Mouse (Mus musculus): ENCODE data around the gene Saysd1. TPM values are rescaled to one million over a fixed set of nuclear protein-coding genes. Genes with fewer than 3 reads are reported as not detected.
"Not testable (repeated sequence)": the region's sequence is repeated elsewhere in the genome, so short reads cannot be mapped to it uniquely, and the experiment has no call there.

Gene Saysd1
- total and polyA plus RNA-seq, 3 experiments: 2.6 to 5.0 (median 2.8) TPM

DNA sequence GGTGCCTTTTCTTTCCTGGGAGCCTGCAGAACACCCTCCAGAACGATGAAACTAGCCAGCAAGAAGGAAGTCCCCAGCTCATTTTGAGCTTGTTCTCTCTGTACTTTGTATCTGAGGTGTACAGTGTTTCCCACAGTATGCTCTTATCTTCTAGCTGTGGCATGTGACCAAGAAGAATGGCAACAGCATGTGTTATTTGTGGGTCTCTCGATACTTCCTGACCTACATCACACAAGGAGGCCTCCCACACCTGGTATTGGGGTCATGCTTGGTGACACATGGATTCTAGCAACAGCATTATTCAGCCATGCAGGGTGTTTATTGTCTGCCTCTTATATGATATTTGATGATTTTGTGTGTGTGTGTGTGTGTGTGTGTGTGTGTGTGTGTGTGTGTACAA is 96.5 kb downstream of the Saysd1 start:
- no peaks in the 10 kb centered on the region for H3K27me3 ChIP-seq (ENCODE audit: control insufficient read depth, insufficient read depth, low read length)
- intact Hi-C loops (cut with DNase I): no loop called here
- no peaks in the 10 kb centered on the region for H3K79me2 ChIP-seq (replicated peaks; ENCODE audit: control insufficient read depth, insufficient read depth, low read length)
- no peaks in the 10 kb centered on the region for H3K36me3 ChIP-seq (ENCODE audit: control insufficient read depth, insufficient read depth, low read length)
- no peak overlapping the region for H3K9ac ChIP-seq (ENCODE audit: low read depth, low read length)
- TF ChIP-seq CTCF (IDR thresholded peaks at IDR 0.05) (no peak), POLR2A (IDR thresholded peaks at IDR 0.05; ENCODE audit: insufficient read depth, low read depth, low read length) (no peak), EP300 (IDR thresholded peaks at IDR 0.05; ENCODE audit: insufficient read depth, low read depth, low read length) (no peak)
- H3K27ac ChIP-seq: no peak overlapping the region
- 18% methylated on average over 2 of the region's 2 CpGs for WGBS
- no peaks in the 10 kb centered on the region for H3K4me1 ChIP-seq (ENCODE audit: control insufficient read depth, insufficient read depth, low read length)
- DNase-seq: no peak
- H3K4me3 ChIP-seq: no peak overlapping the region

DNA sequence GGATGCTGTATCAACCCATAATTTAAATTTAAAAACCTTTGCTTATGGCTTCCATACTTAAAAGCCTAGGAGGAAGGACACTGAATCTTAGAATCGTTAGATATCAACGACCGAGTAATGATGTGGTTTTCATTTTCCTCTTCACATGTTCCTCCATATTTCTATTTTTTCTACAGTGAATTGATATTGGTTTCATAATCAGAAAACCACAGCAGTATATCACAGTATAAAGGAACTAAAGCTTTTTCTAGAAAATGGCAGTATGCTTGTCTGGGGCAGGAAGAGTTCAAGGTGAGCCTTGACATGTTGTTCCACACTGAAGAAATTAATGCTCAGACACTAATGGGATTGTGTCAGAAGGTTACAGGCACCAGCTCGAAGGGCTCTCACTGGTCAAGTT is 97.4 kb downstream of the Saysd1 start:
- DNase-seq: no peak
- H3K4me1 ChIP-seq (ENCODE audit: control insufficient read depth, insufficient read depth, low read length): no peaks in the 10 kb centered on the region
- WGBS: 94% methylated on average over 4 of the region's 4 CpGs
- intact Hi-C loops (cut with DNase I): no loop called here
- H3K27ac ChIP-seq: no peak overlapping the region
- TF ChIP-seq EP300 (IDR thresholded peaks at IDR 0.05; ENCODE audit: insufficient read depth, low read depth, low read length) (no peak), CTCF (IDR thresholded peaks at IDR 0.05) (no peak)
- no peak overlapping the region for H3K4me3 ChIP-seq
- no peaks in the 10 kb centered on the region for H3K36me3 ChIP-seq (ENCODE audit: control insufficient read depth, insufficient read depth, low read length)
- H3K27me3 ChIP-seq (ENCODE audit: control insufficient read depth, insufficient read depth, low read length): no peaks in the 10 kb centered on the region
- H3K9ac ChIP-seq (ENCODE audit: low read depth, low read length): no peak overlapping the region
- no peaks in the 10 kb centered on the region for H3K79me2 ChIP-seq (replicated peaks; ENCODE audit: control insufficient read depth, insufficient read depth, low read length)

DNA sequence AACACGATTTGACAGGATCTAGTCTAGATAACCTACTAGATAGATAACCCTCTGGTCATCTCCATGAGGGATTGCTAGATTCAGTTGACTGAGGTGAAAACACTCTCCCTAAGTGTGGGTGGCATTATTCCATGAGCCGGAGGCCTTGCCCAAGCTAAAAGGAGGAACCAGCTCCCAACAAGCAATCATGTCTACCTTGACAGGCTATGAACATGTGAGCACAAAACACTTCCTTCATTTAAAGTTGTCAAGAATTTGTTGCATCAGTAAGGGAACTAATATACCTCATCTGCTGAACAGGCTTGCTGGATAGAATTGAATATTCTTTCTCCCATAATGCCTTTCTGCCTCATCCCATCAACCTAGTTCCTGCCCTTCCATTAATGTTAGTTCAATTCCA is 98.5 kb downstream of the Saysd1 start:
- TF ChIP-seq POLR2A (IDR thresholded peaks at IDR 0.05; ENCODE audit: insufficient read depth, low read depth, low read length): no peak
- no peak for TF ChIP-seq CTCF (IDR thresholded peaks at IDR 0.05)
- TF ChIP-seq EP300 (IDR thresholded peaks at IDR 0.05; ENCODE audit: insufficient read depth, low read depth, low read length): no peak
- H3K27ac ChIP-seq: no peak overlapping the region
- intact Hi-C loops (cut with DNase I): no loop called here
- DNase-seq: no peak
- no peaks in the 10 kb centered on the region for H3K4me1 ChIP-seq (ENCODE audit: control insufficient read depth, insufficient read depth, low read length)
- H3K79me2 ChIP-seq (replicated peaks; ENCODE audit: control insufficient read depth, insufficient read depth, low read length): no peaks in the 10 kb centered on the region
- H3K27me3 ChIP-seq (ENCODE audit: control insufficient read depth, insufficient read depth, low read length): no peaks in the 10 kb centered on the region
- no peak overlapping the region for H3K9ac ChIP-seq (ENCODE audit: low read depth, low read length)
- no peak overlapping the region for H3K4me3 ChIP-seq
- WGBS: 81% methylated on average over 2 of the region's 2 CpGs
- H3K36me3 ChIP-seq (ENCODE audit: control insufficient read depth, insufficient read depth, low read length): no peaks in the 10 kb centered on the region

DNA sequence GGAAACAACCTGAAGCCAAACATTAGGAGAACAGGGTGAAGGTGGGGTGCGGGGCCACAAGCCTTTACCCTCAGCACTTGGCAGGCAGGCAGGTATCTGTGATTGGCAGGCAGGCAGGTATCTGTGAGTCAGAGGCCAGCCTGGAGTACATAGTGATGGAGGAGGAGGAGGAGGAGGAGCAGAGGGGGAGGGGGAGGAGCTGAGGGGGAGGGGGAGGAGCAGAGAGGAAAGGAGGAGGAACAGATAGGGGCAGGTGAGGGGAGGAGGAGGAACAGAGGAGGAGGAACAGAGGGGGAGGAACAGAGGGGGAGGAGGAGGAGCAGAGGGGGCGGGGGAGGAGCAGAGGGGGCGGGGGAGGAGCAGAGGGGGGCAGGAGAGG is 105.6 kb downstream of the Saysd1 start:
- TF ChIP-seq POLR2A (IDR thresholded peaks at IDR 0.05; ENCODE audit: insufficient read depth, low read depth, low read length) (no peak), EP300 (IDR thresholded peaks at IDR 0.05; ENCODE audit: insufficient read depth, low read depth, low read length) (no peak), CTCF (IDR thresholded peaks at IDR 0.05) (no peak)
- no peaks in the 10 kb centered on the region for H3K4me1 ChIP-seq (ENCODE audit: control insufficient read depth, insufficient read depth, low read length)
- H3K27ac ChIP-seq: no peak overlapping the region
- H3K9ac ChIP-seq (ENCODE audit: low read depth, low read length): no peak overlapping the region
- WGBS: 50% methylated on average over 2 of the region's 3 CpGs
- H3K79me2 ChIP-seq (replicated peaks; ENCODE audit: control insufficient read depth, insufficient read depth, low read length): no peaks in the 10 kb centered on the region
- H3K4me3 ChIP-seq: no peak overlapping the region
- H3K27me3 ChIP-seq (ENCODE audit: control insufficient read depth, insufficient read depth, low read length): no peaks in the 10 kb centered on the region
- no peak for DNase-seq
- H3K36me3 ChIP-seq (ENCODE audit: control insufficient read depth, insufficient read depth, low read length): no peaks in the 10 kb centered on the region
- intact Hi-C loops (cut with DNase I): no loop called here

DNA sequence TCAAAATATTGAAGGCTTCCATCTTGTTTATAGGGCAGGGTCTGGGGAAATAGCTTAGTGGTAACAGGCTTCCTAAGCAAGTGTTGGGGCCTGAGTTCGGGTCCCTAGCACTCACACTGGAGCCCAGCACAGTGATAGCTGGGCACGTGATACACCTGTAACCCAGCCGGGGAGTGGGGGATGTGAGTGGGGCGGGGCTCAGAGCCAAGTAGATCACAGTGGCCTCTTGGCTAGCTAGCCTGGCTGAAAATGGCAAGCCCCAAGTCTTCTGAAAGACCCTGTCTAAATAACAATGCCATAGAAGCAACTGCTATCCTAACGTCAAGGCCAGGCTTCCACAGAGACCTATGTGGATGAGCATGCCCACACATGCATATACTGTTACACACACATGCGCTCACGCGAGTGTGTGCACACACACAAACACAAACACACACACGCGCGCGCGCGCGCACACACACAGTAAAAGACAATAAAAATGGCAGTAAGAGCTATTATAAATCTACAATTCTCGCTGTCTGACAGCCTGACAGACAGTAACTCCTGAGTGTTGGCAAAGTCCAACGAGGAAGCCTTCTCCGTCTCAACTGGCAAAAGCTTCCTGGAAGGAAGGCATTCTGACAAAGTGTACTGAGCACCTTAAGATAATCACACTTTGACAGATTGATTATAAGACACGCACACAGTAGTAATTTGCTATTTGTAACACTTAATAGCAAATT is 106.2 kb downstream of the Saysd1 start:
- H3K27ac ChIP-seq: no peak overlapping the region
- intact Hi-C loops (cut with DNase I): no loop called here
- WGBS: 79% methylated on average over 19 of the region's 19 CpGs
- DNase-seq: no peak
- no peak overlapping the region for H3K4me3 ChIP-seq
- no peaks in the 10 kb centered on the region for H3K27me3 ChIP-seq (ENCODE audit: control insufficient read depth, insufficient read depth, low read length)
- no peaks in the 10 kb centered on the region for H3K79me2 ChIP-seq (replicated peaks; ENCODE audit: control insufficient read depth, insufficient read depth, low read length)
- no peaks in the 10 kb centered on the region for H3K4me1 ChIP-seq (ENCODE audit: control insufficient read depth, insufficient read depth, low read length)
- H3K9ac ChIP-seq (ENCODE audit: low read depth, low read length): no peak overlapping the region
- H3K36me3 ChIP-seq (ENCODE audit: control insufficient read depth, insufficient read depth, low read length): no peaks in the 10 kb centered on the region
- TF ChIP-seq EP300 (IDR thresholded peaks at IDR 0.05; ENCODE audit: insufficient read depth, low read depth, low read length): no peak
- no peak for TF ChIP-seq POLR2A (IDR thresholded peaks at IDR 0.05; ENCODE audit: insufficient read depth, low read depth, low read length)
- TF ChIP-seq CTCF (IDR thresholded peaks at IDR 0.05): no peak

DNA sequence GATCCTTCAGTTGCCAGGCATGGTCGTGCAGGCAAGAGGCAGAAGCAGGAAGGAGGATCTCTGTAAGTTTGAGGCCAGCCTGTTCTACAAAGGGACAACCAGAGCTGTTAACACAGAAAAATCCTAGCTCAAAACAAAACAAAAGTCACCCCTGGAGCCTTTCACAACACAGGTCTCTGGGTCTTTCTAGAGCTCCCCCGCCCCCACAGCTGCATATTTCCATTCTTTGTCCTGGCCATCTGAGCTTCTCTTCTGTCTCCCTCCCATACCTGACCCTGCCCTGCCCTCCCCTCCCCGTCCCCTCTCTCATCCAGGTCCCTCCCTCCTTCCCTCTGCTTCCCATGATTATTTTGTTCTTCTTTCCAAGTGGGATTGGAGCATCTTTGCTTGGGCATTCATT is 108.7 kb downstream of the Saysd1 start:
- no peak overlapping the region for H3K9ac ChIP-seq (ENCODE audit: low read depth, low read length)
- H3K79me2 ChIP-seq (replicated peaks; ENCODE audit: control insufficient read depth, insufficient read depth, low read length): no peaks in the 10 kb centered on the region
- no peak overlapping the region for H3K4me3 ChIP-seq
- no peaks in the 10 kb centered on the region for H3K27me3 ChIP-seq (ENCODE audit: control insufficient read depth, insufficient read depth, low read length)
- intact Hi-C loops (cut with DNase I): no loop called here
- no peak for DNase-seq
- H3K4me1 ChIP-seq (ENCODE audit: control insufficient read depth, insufficient read depth, low read length): no peaks in the 10 kb centered on the region
- H3K36me3 ChIP-seq (ENCODE audit: control insufficient read depth, insufficient read depth, low read length): no peaks in the 10 kb centered on the region
- H3K27ac ChIP-seq: no peak overlapping the region
- TF ChIP-seq EP300 (IDR thresholded peaks at IDR 0.05; ENCODE audit: insufficient read depth, low read depth, low read length) (no peak), POLR2A (IDR thresholded peaks at IDR 0.05; ENCODE audit: insufficient read depth, low read depth, low read length) (no peak)
- 51% methylated on average over 3 of the region's 3 CpGs for WGBS

DNA sequence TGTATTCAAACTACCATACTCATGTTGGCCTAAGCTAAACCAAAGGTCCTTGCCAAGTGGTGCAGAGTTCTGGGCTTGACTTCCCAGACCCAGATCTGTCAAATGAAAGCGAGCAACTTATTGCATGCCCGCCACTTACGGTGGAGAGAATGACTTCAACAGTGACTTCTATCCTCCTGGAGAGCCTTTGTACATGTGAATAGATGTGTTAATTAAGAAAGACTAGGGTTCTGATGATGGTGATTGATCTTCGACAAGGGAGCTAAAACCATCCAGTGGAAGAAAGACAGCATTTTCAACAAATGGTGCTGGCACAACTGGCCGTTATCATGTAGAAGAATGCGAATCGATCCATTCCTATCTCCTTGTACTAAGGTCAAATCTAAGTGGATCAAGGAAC is 110.9 kb downstream of the Saysd1 start:
- H3K9ac ChIP-seq (ENCODE audit: low read depth, low read length); H3K4me3 ChIP-seq; H3K36me3 ChIP-seq (ENCODE audit: control insufficient read depth, insufficient read depth, low read length); intact Hi-C loops (cut with DNase I); H3K27me3 ChIP-seq (ENCODE audit: control insufficient read depth, insufficient read depth, low read length); H3K27ac ChIP-seq; H3K79me2 ChIP-seq (replicated peaks; ENCODE audit: control insufficient read depth, insufficient read depth, low read length); DNase-seq; H3K4me1 ChIP-seq (ENCODE audit: control insufficient read depth, insufficient read depth, low read length): not testable (repeated sequence)
- WGBS: 95% methylated on average over 7 of the region's 7 CpGs
